In the genomic region with DNA sequence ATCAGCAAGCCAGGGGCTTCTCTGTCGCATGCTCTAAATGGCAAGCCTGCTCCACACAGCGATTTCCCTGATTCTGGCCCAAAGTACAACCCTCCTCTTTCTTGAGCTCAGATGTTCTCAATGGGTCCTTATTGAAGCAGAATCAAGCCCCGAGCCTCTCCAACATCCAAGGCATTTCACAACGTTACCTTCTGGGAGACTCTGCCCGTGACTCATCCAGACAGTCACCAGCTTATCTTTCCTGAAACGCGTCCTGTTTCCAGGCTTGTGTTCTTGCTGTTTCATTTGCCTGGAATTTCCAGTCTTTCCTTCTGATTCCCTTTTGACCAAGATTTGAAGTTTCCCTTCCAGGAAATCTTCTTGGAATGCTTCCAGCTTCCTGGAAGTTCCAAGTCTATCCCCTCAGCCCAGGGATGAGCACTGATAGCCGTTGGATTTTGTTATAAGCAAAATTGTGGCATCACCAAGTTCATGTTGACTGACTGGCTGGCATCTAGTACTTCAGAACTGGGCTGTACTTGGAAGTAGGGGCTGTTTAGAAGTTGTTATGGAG, we compare ENCODE assay signal across 9 mouse cellular contexts. TPM values are rescaled to one million over a fixed set of nuclear protein-coding genes. Genes with fewer than 3 reads are reported as not detected.
DNase-seq lines count a peak whose midpoint lies in the region; ATAC-seq and TF ChIP-seq lines count a peak whose summit lies in the region.
"Had no signal": no experiment of that assay in that cellular context is flagged by ENCODE, and none has a peak within 500 bp of the region (broad histone marks: within the 10 kb centered on the region; RNA-seq: fewer than 3 reads in every experiment).

No protein-coding gene starts in this region.

- DNase-seq in kidney, postnatal 25 days = no peak
- DNase-seq in liver, embryonic 13.5 days = no peak
- peak; percentile 62 for DNase-seq in yolk sac, embryonic 10.5 days (ENCODE audit: low spot score)
- no peak for DNase-seq in retina, embryonic 14.5 days (ENCODE audit: low spot score)
- no peak for DNase-seq in embryo, embryonic 11 days

- peaks cover 38% of the 10 kb centered on the region for H3K4me1 ChIP-seq in kidney, embryonic 15.5 days
- peaks cover 2% of the 10 kb centered on the region; the same call in 1 of the 2 replicates for H3K4me1 ChIP-seq in bone marrow, adult 2 months (ENCODE audit: control insufficient read depth, insufficient read depth, low read length)
- peaks cover 48% of the 10 kb centered on the region for H3K4me1 ChIP-seq in heart, embryonic 15.5 days (replicated peaks)
- H3K4me1 ChIP-seq in liver, embryonic 13.5 days (replicated peaks) = peaks cover 96% of the 10 kb centered on the region

- H3K9me3 ChIP-seq in kidney, embryonic 15.5 days (replicated peaks) = no peaks in the 10 kb centered on the region
- H3K9me3 ChIP-seq in heart, embryonic 15.5 days (replicated peaks) = no peaks in the 10 kb centered on the region
- no peaks in the 10 kb centered on the region for H3K9me3 ChIP-seq in liver, embryonic 13.5 days (replicated peaks)

- H3K27me3 ChIP-seq in kidney, embryonic 15.5 days = no peaks in the 10 kb centered on the region
- H3K27me3 ChIP-seq in heart, embryonic 15.5 days = no peaks in the 10 kb centered on the region
- H3K27me3 ChIP-seq in liver, embryonic 13.5 days = no peaks in the 10 kb centered on the region
- H3K27me3 ChIP-seq: Patski had no signal

- H3K4me2 ChIP-seq in kidney, embryonic 15.5 days = peak overlapping the region; percentile 66
- H3K4me2 ChIP-seq in heart, embryonic 15.5 days = peak overlapping the region; percentile 71
- H3K4me2 ChIP-seq in liver, embryonic 13.5 days = peak overlapping the region; percentile 71

- H3K9ac ChIP-seq in kidney, embryonic 15.5 days = peak overlapping the region; percentile 29
- H3K9ac ChIP-seq in heart, embryonic 15.5 days = peak overlapping the region; percentile 40
- H3K9ac ChIP-seq in liver, embryonic 13.5 days = peak overlapping the region; percentile 79

- no peak for TF ChIP-seq POLR2A in bone marrow, adult 2 months (IDR thresholded peaks at IDR 0.05; ENCODE audit: borderline replicate concordance, control insufficient read depth, low read depth, low read length)

- no peak for TF ChIP-seq CTCF in bone marrow, adult 2 months (IDR thresholded peaks at IDR 0.05; ENCODE audit: control insufficient read depth, insufficient read depth, low read length)

- H3K36me3 ChIP-seq in kidney, embryonic 15.5 days = no peaks in the 10 kb centered on the region
- H3K36me3 ChIP-seq in heart, embryonic 15.5 days = no peaks in the 10 kb centered on the region
- H3K36me3 ChIP-seq in liver, embryonic 13.5 days = no peaks in the 10 kb centered on the region

- H3K27ac ChIP-seq in kidney, embryonic 15.5 days = peak overlapping the region; percentile 87
- peak overlapping the region; percentile 23; the same call in 1 of the 2 replicates for H3K27ac ChIP-seq in bone marrow, adult 2 months (ENCODE audit: control insufficient read depth, insufficient read depth, low read depth, low read length, poor library complexity)
- peak overlapping the region; percentile 76 for H3K27ac ChIP-seq in heart, embryonic 15.5 days
- H3K27ac ChIP-seq in liver, embryonic 13.5 days = peak overlapping the region; percentile 99

- WGBS in kidney, embryonic 15.5 days = 34% methylated on average over 8 of the region's 8 CpGs
- 70% methylated on average over 8 of the region's 8 CpGs for WGBS in bone marrow, adult 2 months
- 13% methylated on average over 8 of the region's 8 CpGs for WGBS in heart, embryonic 15.5 days
- 25% methylated on average over 8 of the region's 8 CpGs for WGBS in liver, embryonic 13.5 days (ENCODE audit: insufficient replicate concordance)

- no peak for ATAC-seq in kidney, embryonic 15.5 days (replicated peaks; ENCODE audit: low FRiP score)
- 0 out of 2 replicates have a peak, but pooled peaks have one; percentile 5 for ATAC-seq in heart, embryonic 15.5 days (replicated peaks; ENCODE audit: insufficient number of reproducible peaks, insufficient read depth, low FRiP score, low read depth)
- peak; percentile 22; the same call in 1 of the 2 replicates for ATAC-seq in liver, embryonic 13.5 days (ENCODE audit: low read depth)

- H3K4me3 ChIP-seq in kidney, embryonic 15.5 days (replicated peaks) = peak overlapping the region; percentile 48
- H3K4me3 ChIP-seq in bone marrow, adult 2 months (replicated peaks; ENCODE audit: control insufficient read depth, low read depth, low read length) = no peak overlapping the region
- peak overlapping the region; percentile 47 for H3K4me3 ChIP-seq in heart, embryonic 15.5 days
- peak overlapping the region; percentile 52 for H3K4me3 ChIP-seq in liver, embryonic 13.5 days (replicated peaks)

RNA-seq across cellular contexts. Expression of a gene that starts 28.7 kb away (rescaled TPM):
- 10.6 and 12.3 TPM in 2 replicates for polyA plus RNA-seq in kidney, embryonic 15.5 days (2015; fragmentation: Nextera tagmentation; extraction: Ambion mirVana)
- polyA plus RNA-seq in bone marrow, adult 2 months (2011; ENCODE audit: insufficient read depth, insufficient read length, low replicate concordance, missing spikeins) = 0.97 and 1.3 TPM in 2 replicates
- 16.4 and 19.8 TPM in 2 replicates for polyA plus RNA-seq in heart, embryonic 15.5 days (2015; fragmentation: Nextera tagmentation; extraction: Ambion mirVana)
- 2.5 and 2.8 TPM in 2 replicates for polyA plus RNA-seq in liver, embryonic 13.5 days (2015; fragmentation: Nextera tagmentation; extraction: Ambion mirVana)

Comparison
In these comparisons a context has a peak if more than half of its experiments do, and no peak if none do; other contexts are left out.
1. H3K27ac ChIP-seq: peak in every context shown above with its lines; median percentile 99 in liver, embryonic 13.5 days; 87 in kidney, embryonic 15.5 days; 76 in heart, embryonic 15.5 days; 23 in bone marrow, adult 2 months.
2. H3K9ac ChIP-seq: peak in every context shown above with its lines; median percentile 79 in liver, embryonic 13.5 days; 40 in heart, embryonic 15.5 days; 29 in kidney, embryonic 15.5 days.